Mouse (Mus musculus): ENCODE data around the gene Dop1a.

GRCm38 (mm10) chr9:86499083-86499482 is 32.1 kb downstream of the Dop1a start:
- TF ChIP-seq CTCF (IDR thresholded peaks at IDR 0.05; ENCODE audit: low read depth) (no peak), EP300 (IDR thresholded peaks at IDR 0.05; ENCODE audit: low read depth) (peak; percentile 19; the same call in 1 of the 2 replicates)
